ENCODE assay signal across 10 mouse cellular contexts in the genomic region with DNA sequence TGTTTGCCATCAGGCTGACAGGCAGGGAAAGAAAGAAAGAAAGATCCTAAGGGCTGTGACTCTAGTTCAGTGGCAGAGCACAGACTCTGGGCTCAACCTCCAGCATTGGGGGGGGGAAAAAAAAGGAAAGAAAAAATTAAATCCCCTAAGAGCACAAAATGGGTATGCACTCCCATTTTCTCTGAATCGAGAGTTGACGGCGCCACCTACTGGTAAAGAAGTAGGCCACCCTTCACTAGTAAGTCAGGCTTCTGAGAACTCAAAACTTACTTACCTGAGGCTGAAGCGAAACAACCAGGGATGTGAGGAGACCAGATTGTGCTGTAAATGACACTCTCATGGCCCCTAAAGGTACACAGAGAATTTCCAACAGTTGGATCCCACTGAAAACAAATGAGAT. TPM values are rescaled to one million over a fixed set of nuclear protein-coding genes. Genes with fewer than 3 reads are reported as not detected.
DNase-seq lines count a peak whose midpoint lies in the region; ATAC-seq lines count a peak whose summit lies in the region.
"Had no signal": no experiment of that assay in that cellular context is flagged by ENCODE, and none has a peak within 500 bp of the region (broad histone marks: within the 10 kb centered on the region; RNA-seq: fewer than 3 reads in every experiment).

No protein-coding gene starts in this region.

- no peak overlapping the region for H3K9ac ChIP-seq in liver, embryonic 11.5 days (ENCODE audit: low read depth, low read length)
- H3K9ac ChIP-seq: lung, embryonic 15.5 days had no signal

- H3K27me3 ChIP-seq in liver, embryonic 11.5 days (replicated peaks; ENCODE audit: control insufficient read depth, insufficient read depth, low read length): no peaks in the 10 kb centered on the region
- H3K27me3 ChIP-seq: lung, embryonic 15.5 days had no signal

- intact Hi-C loops in heart, postnatal 10 days (cut with DNase I): loop anchor here (2.0 to 5.0 kb wide), 3 partner anchors 181 to 652 kb away; a partner anchor contains a TSS

- 13% methylated on average over 4 of the region's 4 CpGs for WGBS in liver, embryonic 11.5 days

- ATAC-seq in liver, embryonic 11.5 days (replicated peaks; ENCODE audit: low FRiP score): no peak

- no peak overlapping the region for H3K4me2 ChIP-seq in liver, embryonic 11.5 days
- H3K4me2 ChIP-seq: lung, embryonic 15.5 days had no signal

- H3K9me3 ChIP-seq in liver, embryonic 11.5 days (ENCODE audit: control insufficient read depth, low read length): no peaks in the 10 kb centered on the region
- H3K9me3 ChIP-seq: lung, embryonic 15.5 days had no signal

- no peak overlapping the region for H3K27ac ChIP-seq in liver, embryonic 11.5 days (ENCODE audit: low read depth, low read length)
- H3K27ac ChIP-seq: lung, embryonic 15.5 days had no signal

- no peaks in the 10 kb centered on the region for H3K4me1 ChIP-seq in liver, embryonic 11.5 days (replicated peaks; ENCODE audit: control insufficient read depth, insufficient read depth, low read length)
- H3K4me1 ChIP-seq: lung, embryonic 15.5 days had no signal

- no peak overlapping the region for H3K4me3 ChIP-seq in liver, embryonic 11.5 days (ENCODE audit: low read depth, low read length)
- H3K4me3 ChIP-seq: lung, embryonic 15.5 days had no signal

- no peaks in the 10 kb centered on the region; the same call in 1 of the 2 replicates for H3K36me3 ChIP-seq in liver, embryonic 11.5 days (ENCODE audit: control insufficient read depth, insufficient read depth, low read length)

- DNase-seq in adrenal gland, postnatal 10 days: peak; percentile 53
- no peak for DNase-seq in adrenal gland, postnatal 4 days (ENCODE audit: low spot score in 2 of 2)
- peak; percentile 36 for DNase-seq in liver
- DNase-seq in liver, embryonic 11.5 days (ENCODE audit: low spot score): no peak
- DNase-seq in c-Kit-positive CD71-positive TER-119-positive erythroid progenitor cells, embryonic 14.5 days (ENCODE audit: low spot score): peak; percentile 40
- peak; percentile 33 to 61 for DNase-seq in heart, postnatal 10 days
- DNase-seq in lung, adult 18-20 months: peak; percentile 10 to 29
- peak; percentile 24 for DNase-seq in right cerebral cortex, postnatal 25 days

RNA-seq across cellular contexts. Expression of a gene that starts 13.5 kb away (rescaled TPM):
- 10 to 100 TPM; 42.5 to 47.8 TPM for total RNA-seq in adrenal gland, postnatal 10 days (2021)
- 10 to 100 TPM; 40.6 to 41.3 TPM for total RNA-seq in adrenal gland, postnatal 4 days (2021)
- 40.8 and 43.8 TPM in 2 replicates for polyA plus RNA-seq in liver, embryonic 11.5 days (2014; fragmentation: Nextera tagmentation; extraction: Ambion mirVana)
- total RNA-seq in heart, postnatal 10 days (2021): 10 to 100 TPM; 23.3 to 23.7 TPM

RNA-seq across cellular contexts. Expression of a gene that starts 40.3 kb away (rescaled TPM):
- total RNA-seq in adrenal gland, postnatal 10 days (2021): 10 to 100 TPM; 16.4 to 28.3 TPM
- total RNA-seq in adrenal gland, postnatal 4 days (2021): 10 to 100 TPM; 24.0 to 29.3 TPM
- polyA plus RNA-seq in liver, embryonic 11.5 days (2014; fragmentation: Nextera tagmentation; extraction: Ambion mirVana): 1.2 and 1.8 TPM in 2 replicates
- total RNA-seq in heart, postnatal 10 days (2021): 10 to 100 TPM; 27.1 to 31.5 TPM

RNA-seq across cellular contexts. Expression of a gene that starts 42.7 kb away (rescaled TPM):
- total RNA-seq in adrenal gland, postnatal 10 days (2021): 10 to 100 TPM; 10.2 to 11.7 TPM
- 10 to 100 TPM; 21.2 to 21.6 TPM for total RNA-seq in adrenal gland, postnatal 4 days (2021)
- polyA plus RNA-seq in liver, embryonic 11.5 days (2014; fragmentation: Nextera tagmentation; extraction: Ambion mirVana): 11.5 and 12.8 TPM in 2 replicates
- total RNA-seq in heart, postnatal 10 days (2021): not detected
- polyA plus RNA-seq: C2C12 had no signal

Comparison
In these comparisons a context has a peak if more than half of its experiments do, and no peak if none do; other contexts are left out.
1. DNase-seq: peak in adrenal gland, postnatal 10 days (single experiment), liver (single experiment), c-Kit-positive CD71-positive TER-119-positive erythroid progenitor cells, embryonic 14.5 days (single experiment), heart, postnatal 10 days (2 of 2), lung, adult 18-20 months (2 of 2) and right cerebral cortex, postnatal 25 days (single experiment); none in adrenal gland, postnatal 4 days (0 of 2) and liver, embryonic 11.5 days (single experiment).
2. RNA of a gene that starts 42.7 kb away (total RNA-seq): 21.2 to 21.6 TPM in adrenal gland, postnatal 4 days and 10.2 to 11.7 TPM in adrenal gland, postnatal 10 days; not detected in heart, postnatal 10 days; every median in the first group is over 10 times any median in the second.